Mouse (Mus musculus): Measurements from ENCODE around the gene Elob.
A peak's percentile ranks its signal among the peaks of the same experiment; 100 is the strongest.

- TF ChIP-seq CTCF (IDR thresholded peaks at IDR 0.05; ENCODE audit: control insufficient read depth, insufficient read depth, insufficient replicate concordance, low read depth, low read length), result peak; percentile 60; the same call in 1 of the 2 replicates
- no peak for TF ChIP-seq POLR2A (IDR thresholded peaks at IDR 0.05; ENCODE audit: control insufficient read depth, low read depth, low read length)
Measured at GRCm38 (mm10) chr17:23841145-23841544, 12.2 kb upstream of the Elob start.
